Mouse (Mus musculus): ENCODE measurements around the gene Tfeb. TPM values are rescaled to one million over a fixed set of nuclear protein-coding genes. Genes with fewer than 3 reads are reported as not detected.

Tfeb gene
- polyA plus RNA-seq, 1 experiment, result 7.6 TPM

GRCm38 (mm10) chr17:47751811-47752210, 15.0 kb downstream of the Tfeb start:
- Histone ChIP-seq H3K4me3 (ENCODE audit: insufficient read depth, poor library complexity, severe bottlenecking) (no peak overlapping the region), H3K79me2 (ENCODE audit: control insufficient read depth, insufficient read depth) (no peaks in the 10 kb centered on the region), H3K27me3 (ENCODE audit: control insufficient read depth, insufficient read depth, insufficient read length) (no peaks in the 10 kb centered on the region), H3K79me3 (ENCODE audit: low read depth) (no peaks in the 10 kb centered on the region), H3K36me3 (ENCODE audit: control insufficient read depth, insufficient read depth) (no peaks in the 10 kb centered on the region), H3ac (ENCODE audit: control insufficient read depth, insufficient read length, low read depth) (no peak overlapping the region)
- no peak for TF ChIP-seq MYOG (IDR thresholded peaks at IDR 0.05; ENCODE audit: control insufficient read depth, extremely low read depth, insufficient read length)
- no peak for TF ChIP-seq USF1 (IDR thresholded peaks at IDR 0.05; ENCODE audit: low read depth)
- TF ChIP-seq FOSL1 (IDR thresholded peaks at IDR 0.05; ENCODE audit: insufficient read depth, low read length, poor library complexity, severe bottlenecking), result no peak
- TF ChIP-seq CEBPB (IDR thresholded peaks at IDR 0.05; ENCODE audit: low read depth), result no peak
- TF ChIP-seq MYOD1 (IDR thresholded peaks at IDR 0.05; ENCODE audit: control insufficient read depth, insufficient read length, low read depth), result no peak
- no peak for TF ChIP-seq CTCF (IDR thresholded peaks at IDR 0.05; ENCODE audit: control insufficient read depth, insufficient read depth, insufficient read length)
- no peak for TF ChIP-seq MAX (IDR thresholded peaks at IDR 0.05)

DNA sequence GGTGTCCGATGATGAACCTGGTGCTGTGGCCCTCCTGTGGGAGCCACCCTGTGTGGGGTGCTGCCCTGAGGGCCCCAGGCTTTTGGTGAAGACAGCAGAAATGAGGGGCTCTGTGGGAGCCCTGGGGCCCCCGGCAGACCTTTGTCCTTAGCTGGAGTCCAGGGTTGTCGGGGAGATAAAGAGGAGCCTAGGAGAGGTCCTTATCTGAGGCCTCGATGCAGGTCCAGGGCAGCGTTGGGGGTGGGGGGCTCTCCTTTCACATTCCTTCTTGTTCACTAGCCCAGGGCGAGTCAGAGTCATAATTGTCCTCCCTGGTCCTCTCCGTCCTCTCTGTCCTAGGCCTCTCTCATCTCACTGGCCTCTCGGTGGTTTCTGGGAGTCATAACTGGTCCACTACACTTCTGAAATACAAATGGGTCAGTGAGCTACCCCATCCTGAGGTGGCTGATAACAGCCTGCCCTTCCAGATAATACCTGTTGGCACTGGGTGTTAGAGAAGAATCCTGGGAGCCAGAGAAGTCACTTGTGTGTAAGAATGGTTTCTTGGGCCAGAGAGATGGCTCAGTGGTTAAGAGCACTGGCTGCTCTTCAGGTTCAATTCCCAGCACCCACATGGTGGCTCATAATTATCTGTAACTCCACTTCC, 16.4 kb downstream of the Tfeb start:
- H3K27me3 ChIP-seq (ENCODE audit: control insufficient read depth, insufficient read depth, insufficient read length), result no peaks in the 10 kb centered on the region
- TF ChIP-seq MYOD1 (IDR thresholded peaks at IDR 0.05; ENCODE audit: control insufficient read depth, insufficient read length, low read depth) (no peak), MYOG (IDR thresholded peaks at IDR 0.05; ENCODE audit: control insufficient read depth, extremely low read depth, insufficient read length) (no peak), CEBPB (IDR thresholded peaks at IDR 0.05; ENCODE audit: low read depth) (no peak), MAX (IDR thresholded peaks at IDR 0.05) (no peak), USF1 (IDR thresholded peaks at IDR 0.05; ENCODE audit: low read depth) (no peak), CTCF (IDR thresholded peaks at IDR 0.05; ENCODE audit: control insufficient read depth, insufficient read depth, insufficient read length) (no peak)
- no peaks in the 10 kb centered on the region for H3K79me3 ChIP-seq (ENCODE audit: low read depth)
- no peaks in the 10 kb centered on the region for H3K36me3 ChIP-seq (ENCODE audit: control insufficient read depth, insufficient read depth)
- H3K4me3 ChIP-seq (ENCODE audit: insufficient read depth, poor library complexity, severe bottlenecking), result no peak overlapping the region
- no peak overlapping the region for H3ac ChIP-seq (ENCODE audit: control insufficient read depth, insufficient read length, low read depth)
- H3K79me2 ChIP-seq (ENCODE audit: control insufficient read depth, insufficient read depth), result no peaks in the 10 kb centered on the region

DNA sequence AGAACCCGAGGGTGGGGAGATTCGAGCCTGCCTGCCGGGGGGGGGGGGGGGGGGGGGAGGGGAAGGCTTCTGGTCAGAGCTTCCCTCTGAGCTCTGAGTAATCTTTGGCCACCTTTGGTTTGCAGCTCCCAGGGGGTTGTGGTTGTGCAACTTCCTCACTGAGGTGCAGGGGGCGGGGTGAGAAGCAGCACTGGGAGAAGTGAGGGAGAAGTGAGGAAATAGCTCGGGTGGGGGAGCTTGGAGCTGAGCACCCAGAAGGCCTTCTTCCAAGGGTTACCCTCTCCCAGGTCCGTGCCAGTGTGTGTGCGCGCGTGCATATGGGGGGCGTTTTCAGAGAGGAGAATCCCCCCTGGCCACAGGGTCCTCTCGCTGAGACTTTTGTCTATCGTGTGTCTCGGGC, 17.4 kb downstream of the Tfeb start:
- Histone ChIP-seq H3K4me3 (ENCODE audit: insufficient read depth, poor library complexity, severe bottlenecking) (no peak overlapping the region), H3K27me3 (ENCODE audit: control insufficient read depth, insufficient read depth, insufficient read length) (no peaks in the 10 kb centered on the region), H3K36me3 (ENCODE audit: control insufficient read depth, insufficient read depth) (no peaks in the 10 kb centered on the region), H3K79me3 (ENCODE audit: low read depth) (no peaks in the 10 kb centered on the region), H3ac (ENCODE audit: control insufficient read depth, insufficient read length, low read depth) (no peak overlapping the region), H3K79me2 (ENCODE audit: control insufficient read depth, insufficient read depth) (no peaks in the 10 kb centered on the region)
- TF ChIP-seq CTCF (IDR thresholded peaks at IDR 0.05; ENCODE audit: control insufficient read depth, insufficient read depth, insufficient read length), result no peak
- TF ChIP-seq MAX (IDR thresholded peaks at IDR 0.05), result no peak
- TF ChIP-seq USF1 (IDR thresholded peaks at IDR 0.05; ENCODE audit: low read depth), result no peak
- peak; percentile 95 for TF ChIP-seq CEBPB (IDR thresholded peaks at IDR 0.05; ENCODE audit: low read depth)

DNA sequence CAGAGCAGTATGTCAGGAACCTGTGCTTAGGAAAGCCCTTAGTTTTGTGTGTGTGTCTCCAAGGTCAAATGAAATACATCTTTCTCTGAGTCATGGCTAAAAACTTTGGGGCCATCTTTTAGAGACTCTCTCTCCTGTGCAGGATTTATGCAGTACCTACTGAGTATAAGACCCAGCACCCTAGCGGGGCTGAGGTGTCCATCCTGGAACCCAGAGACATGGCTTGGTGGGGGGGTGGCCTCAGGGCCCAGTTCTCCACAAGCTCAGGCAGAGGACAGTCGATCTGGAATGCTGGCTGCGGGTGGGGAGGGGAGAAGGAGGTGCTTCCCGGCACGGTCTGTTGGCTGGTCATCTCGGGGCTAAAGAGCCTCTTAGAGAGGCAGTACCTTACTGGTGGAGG, 19.5 kb downstream of the Tfeb start:
- H3K36me3 ChIP-seq (ENCODE audit: control insufficient read depth, insufficient read depth), result no peaks in the 10 kb centered on the region
- no peak for TF ChIP-seq CTCF (IDR thresholded peaks at IDR 0.05; ENCODE audit: control insufficient read depth, insufficient read depth, insufficient read length)
- TF ChIP-seq MYOG (IDR thresholded peaks at IDR 0.05; ENCODE audit: control insufficient read depth, extremely low read depth, insufficient read length), result no peak
- TF ChIP-seq MYOD1 (IDR thresholded peaks at IDR 0.05; ENCODE audit: control insufficient read depth, insufficient read length, low read depth), result no peak
- TF ChIP-seq CEBPB (IDR thresholded peaks at IDR 0.05; ENCODE audit: low read depth), result no peak
- TF ChIP-seq USF1 (IDR thresholded peaks at IDR 0.05; ENCODE audit: low read depth), result no peak
- no peak for TF ChIP-seq FOSL1 (IDR thresholded peaks at IDR 0.05; ENCODE audit: insufficient read depth, low read length, poor library complexity, severe bottlenecking)
- TF ChIP-seq MAX (IDR thresholded peaks at IDR 0.05), result no peak
- no peak overlapping the region for H3K4me3 ChIP-seq (ENCODE audit: insufficient read depth, poor library complexity, severe bottlenecking)
- no peaks in the 10 kb centered on the region for H3K79me2 ChIP-seq (ENCODE audit: control insufficient read depth, insufficient read depth)
- no peak overlapping the region for H3ac ChIP-seq (ENCODE audit: control insufficient read depth, insufficient read length, low read depth)
- no peaks in the 10 kb centered on the region for H3K79me3 ChIP-seq (ENCODE audit: low read depth)
- no peaks in the 10 kb centered on the region for H3K27me3 ChIP-seq (ENCODE audit: control insufficient read depth, insufficient read depth, insufficient read length)

DNA sequence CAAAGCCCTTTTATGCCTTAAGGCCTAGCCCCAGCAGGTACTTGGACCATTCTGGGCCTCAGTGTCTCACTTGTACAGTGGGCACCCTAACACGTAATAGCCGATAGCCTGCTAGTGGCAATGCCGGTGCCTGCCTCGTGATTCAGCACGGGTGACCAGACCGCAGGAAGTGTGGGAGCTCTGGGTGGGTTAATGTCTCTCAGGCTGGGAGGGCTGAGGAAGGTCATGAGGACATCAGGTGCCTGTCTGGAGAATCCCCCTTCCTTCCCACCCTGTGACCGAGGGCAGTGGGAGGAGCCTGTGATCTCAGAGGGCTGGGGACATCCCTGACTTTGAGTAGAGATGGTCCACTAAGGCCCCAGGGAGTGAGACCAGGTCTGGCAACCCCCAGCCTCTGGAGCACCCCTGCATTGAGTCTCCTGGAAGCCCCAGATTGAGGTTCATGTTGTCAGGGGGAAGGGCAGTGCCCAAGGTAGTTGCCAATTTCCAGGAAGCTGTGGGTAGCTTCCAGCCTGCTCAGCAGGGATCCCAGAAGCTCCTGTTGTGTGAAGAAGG, 20.3 kb downstream of the Tfeb start:
- Histone ChIP-seq H3K36me3 (ENCODE audit: control insufficient read depth, insufficient read depth) (no peaks in the 10 kb centered on the region), H3ac (ENCODE audit: control insufficient read depth, insufficient read length, low read depth) (no peak overlapping the region), H3K79me2 (ENCODE audit: control insufficient read depth, insufficient read depth) (no peaks in the 10 kb centered on the region), H3K79me3 (ENCODE audit: low read depth) (no peaks in the 10 kb centered on the region), H3K27me3 (ENCODE audit: control insufficient read depth, insufficient read depth, insufficient read length) (no peaks in the 10 kb centered on the region), H3K4me3 (ENCODE audit: insufficient read depth, poor library complexity, severe bottlenecking) (no peak overlapping the region)
- TF ChIP-seq MAX (IDR thresholded peaks at IDR 0.05), result no peak
- TF ChIP-seq USF1 (IDR thresholded peaks at IDR 0.05; ENCODE audit: low read depth), result no peak
- TF ChIP-seq CTCF (IDR thresholded peaks at IDR 0.05; ENCODE audit: control insufficient read depth, insufficient read depth, insufficient read length), result no peak
- TF ChIP-seq MYOG (IDR thresholded peaks at IDR 0.05; ENCODE audit: control insufficient read depth, extremely low read depth, insufficient read length), result no peak
- TF ChIP-seq CEBPB (IDR thresholded peaks at IDR 0.05; ENCODE audit: low read depth), result no peak
- no peak for TF ChIP-seq FOSL1 (IDR thresholded peaks at IDR 0.05; ENCODE audit: insufficient read depth, low read length, poor library complexity, severe bottlenecking)
- TF ChIP-seq MYOD1 (IDR thresholded peaks at IDR 0.05; ENCODE audit: control insufficient read depth, insufficient read length, low read depth), result no peak
